Mouse (Mus musculus): Measurements from ENCODE around the gene Olfr167. TPM values are rescaled to one million over a fixed set of nuclear protein-coding genes. Genes with fewer than 3 reads are reported as not detected.

Gene Olfr167
- not detected in 2 replicates for polyA plus RNA-seq (2015; fragmentation: Nextera tagmentation; extraction: Ambion mirVana)

DNA sequence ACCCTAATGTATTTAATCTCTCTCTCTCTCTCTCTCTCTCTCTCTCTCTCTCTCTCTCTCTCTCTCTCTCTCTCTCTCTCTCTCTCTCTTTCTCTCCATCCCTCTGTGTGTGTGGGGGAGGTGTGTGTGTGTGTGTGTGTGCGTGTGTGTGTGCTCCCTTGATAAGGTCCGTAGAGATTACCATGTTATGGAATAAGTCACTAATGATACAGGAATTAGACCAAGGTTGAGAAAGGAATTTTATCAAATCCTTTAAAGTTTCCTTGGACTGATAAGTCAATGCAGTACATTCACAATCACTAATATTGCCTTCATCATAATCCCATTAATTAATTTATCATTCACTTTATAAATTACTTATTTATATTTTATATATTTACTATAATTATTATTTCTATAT, at the start of gene Olfr167:
Gene Olfr167, minus strand, starts transcription at position 101 of the 400 bp plus-strand sequence.

DNA sequence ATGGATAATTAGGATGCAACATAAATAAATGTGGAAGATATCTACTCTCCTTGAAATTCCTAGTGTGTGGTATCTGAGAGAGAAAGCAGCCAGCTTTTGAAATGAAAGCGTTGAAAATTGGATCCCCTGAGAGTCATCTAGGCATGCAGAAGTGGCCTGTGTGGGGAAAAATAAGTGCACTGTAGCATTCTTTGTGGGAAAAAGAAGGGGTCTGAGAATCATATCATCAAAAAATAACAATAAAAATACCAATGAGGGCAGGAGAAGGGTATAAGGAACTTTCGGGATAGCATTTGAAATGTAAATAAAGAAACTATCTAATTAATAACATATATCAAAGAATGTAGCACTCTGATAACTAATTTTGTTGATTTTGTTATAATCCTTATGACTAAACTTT, 49.6 kb upstream of the Olfr167 start, which contains the start of gene Olfr169:
Gene Olfr169, minus strand, starts transcription at position 101 of the 400 bp plus-strand sequence.

DNA sequence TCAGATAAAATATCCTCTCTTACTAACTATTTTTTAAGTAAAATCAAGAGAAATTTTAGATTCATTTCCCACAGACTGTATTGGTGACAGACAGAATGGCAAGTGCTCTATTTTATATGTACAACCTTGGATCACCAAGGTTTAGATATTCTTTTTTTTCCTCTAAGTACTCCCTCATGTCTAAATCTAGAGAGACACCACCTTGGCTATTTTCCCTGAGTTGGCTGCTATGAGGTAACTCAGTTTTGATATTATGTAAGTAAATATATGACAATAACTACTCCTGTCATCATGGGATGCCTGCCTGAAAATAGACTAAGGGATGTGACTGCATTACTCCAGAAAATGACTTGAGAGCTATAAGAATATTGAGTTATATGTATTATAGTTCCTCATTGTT, 13.4 kb upstream of the Olfr167 start, which contains the start of gene Olfr168:
Gene Olfr168, minus strand, starts transcription at position 101 of the 400 bp plus-strand sequence.

DNA sequence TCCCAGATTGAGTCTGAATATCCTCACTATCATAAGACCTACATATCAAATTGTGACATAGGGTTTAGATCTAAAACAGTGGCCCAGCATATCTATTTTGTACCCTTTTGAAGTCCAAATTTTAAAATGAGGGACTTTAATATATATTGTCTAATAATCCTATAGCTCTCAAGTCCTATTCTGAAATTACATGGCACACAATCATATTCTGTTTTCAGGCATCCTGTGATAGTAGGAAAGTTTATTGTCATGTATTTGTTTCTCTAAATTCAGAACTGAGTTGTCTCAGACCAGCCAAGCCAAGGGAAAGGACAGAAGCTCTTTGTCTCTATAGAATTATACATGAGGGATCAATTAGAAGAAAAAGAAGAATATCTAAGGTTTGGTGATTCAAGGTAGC, 38.7 kb downstream of the Olfr167 start, which contains the start of gene Olfr166:
Gene Olfr166, plus strand, starts transcription at position 301 of the 400 bp plus-strand sequence.

Other genes starting within 250 kb of the Olfr167 start
- gene Olfr164, start 208.2 kb downstream of the Olfr167 start, polyA plus RNA-seq (2015; fragmentation: Nextera tagmentation; extraction: Ambion mirVana), result not detected in 2 replicates
- not detected in 2 replicates for gene Olfr165, start 99.1 kb downstream of the Olfr167 start, polyA plus RNA-seq (2015; fragmentation: Nextera tagmentation; extraction: Ambion mirVana)
- not detected in 2 replicates for gene Olfr166, start 38.6 kb downstream of the Olfr167 start, polyA plus RNA-seq (2015; fragmentation: Nextera tagmentation; extraction: Ambion mirVana)
- gene Olfr168, start 13.3 kb upstream of the Olfr167 start, polyA plus RNA-seq (2015; fragmentation: Nextera tagmentation; extraction: Ambion mirVana), result not detected in 2 replicates
- not detected in 2 replicates for gene Olfr169, start 49.5 kb upstream of the Olfr167 start, polyA plus RNA-seq (2015; fragmentation: Nextera tagmentation; extraction: Ambion mirVana)
- gene Olfr170, start 89.6 kb upstream of the Olfr167 start, polyA plus RNA-seq (2015; fragmentation: Nextera tagmentation; extraction: Ambion mirVana), result not detected in 2 replicates
- gene Olfr171, start 107.7 kb upstream of the Olfr167 start, polyA plus RNA-seq (2015; fragmentation: Nextera tagmentation; extraction: Ambion mirVana), result not detected in 2 replicates
- gene Lamp3, start 184.1 kb upstream of the Olfr167 start, polyA plus RNA-seq (2015; fragmentation: Nextera tagmentation; extraction: Ambion mirVana), result 0.03 and 0.23 TPM in 2 replicates
- gene B3gnt5, start 237.9 kb upstream of the Olfr167 start, polyA plus RNA-seq (2015; fragmentation: Nextera tagmentation; extraction: Ambion mirVana), result 1.6 and 3.0 TPM in 2 replicates